Mouse (Mus musculus): ENCODE data around the gene Kcnj9. TPM values are rescaled to one million over a fixed set of nuclear protein-coding genes. Genes with fewer than 3 reads are reported as not detected.
A peak's percentile ranks its signal among the peaks of the same experiment; 100 is the strongest.

The Kcnj9 gene
- polyA plus RNA-seq, 1 experiment from 2014 or later: 0.06 TPM

DNA sequence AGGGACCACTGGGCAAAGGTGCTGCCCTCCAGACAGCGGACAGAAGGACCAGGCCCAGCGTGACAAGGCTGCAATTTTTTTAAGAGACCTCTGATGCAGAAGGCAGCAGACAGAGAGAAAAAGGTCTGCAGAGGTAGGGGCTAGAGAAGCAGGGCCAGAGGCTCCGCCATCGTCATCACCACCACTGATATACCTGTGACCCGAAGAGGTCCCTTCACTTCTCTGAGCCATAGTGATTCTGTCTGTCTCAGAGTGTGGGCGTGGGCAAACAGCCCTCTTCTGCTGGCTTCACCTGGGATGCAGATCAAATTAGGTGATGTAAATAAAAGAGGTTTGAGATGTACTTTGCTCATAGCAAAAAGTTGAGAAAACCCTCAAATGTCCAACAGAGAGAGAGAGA lies 498 bp upstream of the Kcnj9 start:
- Histone ChIP-seq H3K27me3 (replicated peaks; ENCODE audit: control insufficient read depth, insufficient read depth, low read length) (peaks cover 54% of the 10 kb centered on the region), H3K27ac (replicated peaks; ENCODE audit: low read depth, low read length) (no peak overlapping the region), H3K9me3 (ENCODE audit: control insufficient read depth, low read length) (0 out of 2 replicates have a peak, but pooled peaks cover 5% of the 10 kb centered on the region), H3K36me3 (ENCODE audit: control insufficient read depth, insufficient read depth, low read length) (no peaks in the 10 kb centered on the region), H3K4me1 (ENCODE audit: control insufficient read depth, insufficient read depth, low read length) (no peaks in the 10 kb centered on the region), H3K9ac (ENCODE audit: low read depth, low read length) (no peak overlapping the region), H3K4me3 (ENCODE audit: low read depth, low read length) (no peak overlapping the region), H3K4me2 (ENCODE audit: low read depth, low read length) (no peak overlapping the region)
- whole genome bisulfite sequencing: 69% methylated on average over 6 of the region's 6 CpGs
- DNase-seq (ENCODE audit: low spot score) (no peak), ATAC-seq (ENCODE audit: low read depth) (no peak)

DNA sequence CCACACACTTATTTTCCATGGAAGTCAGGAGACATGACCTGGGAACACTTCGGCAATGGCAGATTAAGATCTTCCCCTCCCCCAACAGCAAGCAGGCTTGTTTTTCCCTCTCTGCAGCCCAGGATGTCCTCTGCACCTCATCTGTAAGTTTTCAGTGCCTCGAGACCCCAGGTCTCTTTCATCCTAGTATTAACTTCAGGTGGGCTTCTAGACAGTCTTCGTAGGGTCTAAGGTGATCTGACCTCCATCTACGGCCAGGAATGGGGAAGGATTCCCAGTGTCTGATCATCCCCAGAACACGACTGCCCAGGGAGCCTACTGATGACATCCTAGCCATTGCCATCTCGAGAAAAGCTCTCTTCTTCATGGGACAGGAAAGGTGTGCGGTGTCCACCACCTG lies 657 bp downstream of the Kcnj9 start:
- Histone ChIP-seq H3K9ac (ENCODE audit: low read depth, low read length) (no peak overlapping the region), H3K4me1 (ENCODE audit: control insufficient read depth, insufficient read depth, low read length) (no peaks in the 10 kb centered on the region), H3K4me3 (ENCODE audit: low read depth, low read length) (no peak overlapping the region), H3K27ac (replicated peaks; ENCODE audit: low read depth, low read length) (no peak overlapping the region), H3K4me2 (ENCODE audit: low read depth, low read length) (no peak overlapping the region), H3K27me3 (replicated peaks; ENCODE audit: control insufficient read depth, insufficient read depth, low read length) (peaks cover 52% of the 10 kb centered on the region), H3K36me3 (ENCODE audit: control insufficient read depth, insufficient read depth, low read length) (no peaks in the 10 kb centered on the region), H3K9me3 (ENCODE audit: control insufficient read depth, low read length) (0 out of 2 replicates have a peak, but pooled peaks cover 5% of the 10 kb centered on the region)
- WGBS: 74% methylated on average over 7 of the region's 7 CpGs
- no peak for ATAC-seq (ENCODE audit: low read depth)
- no peak for DNase-seq (ENCODE audit: low spot score)

- no peak overlapping the region for H3K27ac ChIP-seq (replicated peaks; ENCODE audit: low read depth, low read length)
- no peak for DNase-seq (ENCODE audit: low spot score)
- no peak overlapping the region for H3K4me2 ChIP-seq (ENCODE audit: low read depth, low read length)
- no peaks in the 10 kb centered on the region for H3K4me1 ChIP-seq (ENCODE audit: control insufficient read depth, insufficient read depth, low read length)
- H3K9me3 ChIP-seq (ENCODE audit: control insufficient read depth, low read length): 0 out of 2 replicates have a peak, but pooled peaks cover 5% of the 10 kb centered on the region
- no peaks in the 10 kb centered on the region for H3K36me3 ChIP-seq (ENCODE audit: control insufficient read depth, insufficient read depth, low read length)
- WGBS: 69% methylated on average over 3 of the region's 3 CpGs
- no peak overlapping the region for H3K4me3 ChIP-seq (ENCODE audit: low read depth, low read length)
- H3K27me3 ChIP-seq (replicated peaks; ENCODE audit: control insufficient read depth, insufficient read depth, low read length): peaks cover 50% of the 10 kb centered on the region
- ATAC-seq (ENCODE audit: low read depth): no peak
- H3K9ac ChIP-seq (ENCODE audit: low read depth, low read length): no peak overlapping the region
These were observed 1.1 kb downstream of the Kcnj9 start for GRCm38 (mm10) chr1:172328041-172328440.

GRCm38 (mm10) chr1:172327206-172328001 lies 1.7 kb downstream of the Kcnj9 start:
- no peak for DNase-seq (ENCODE audit: low spot score)
- H3K27me3 ChIP-seq (replicated peaks; ENCODE audit: control insufficient read depth, insufficient read depth, low read length): peaks cover 50% of the 10 kb centered on the region
- H3K4me3 ChIP-seq (ENCODE audit: low read depth, low read length): no peak overlapping the region
- no peak for ATAC-seq (ENCODE audit: low read depth)
- H3K9me3 ChIP-seq (ENCODE audit: control insufficient read depth, low read length): 0 out of 2 replicates have a peak, but pooled peaks cover 5% of the 10 kb centered on the region
- no peaks in the 10 kb centered on the region for H3K4me1 ChIP-seq (ENCODE audit: control insufficient read depth, insufficient read depth, low read length)
- no peak overlapping the region for H3K27ac ChIP-seq (replicated peaks; ENCODE audit: low read depth, low read length)
- H3K4me2 ChIP-seq (ENCODE audit: low read depth, low read length): no peak overlapping the region
- WGBS: 83% methylated on average over 16 of the region's 16 CpGs
- H3K9ac ChIP-seq (ENCODE audit: low read depth, low read length): no peak overlapping the region
- H3K36me3 ChIP-seq (ENCODE audit: control insufficient read depth, insufficient read depth, low read length): no peaks in the 10 kb centered on the region

- Histone ChIP-seq H3K9me3 (ENCODE audit: control insufficient read depth, low read length) (0 out of 2 replicates have a peak, but pooled peaks cover 5% of the 10 kb centered on the region), H3K4me1 (ENCODE audit: control insufficient read depth, insufficient read depth, low read length) (no peaks in the 10 kb centered on the region), H3K4me3 (ENCODE audit: low read depth, low read length) (peak overlapping the region; percentile 47), H3K27ac (replicated peaks; ENCODE audit: low read depth, low read length) (no peak overlapping the region), H3K9ac (ENCODE audit: low read depth, low read length) (peak overlapping the region; percentile 55; the same call in 1 of the 2 replicates), H3K27me3 (replicated peaks; ENCODE audit: control insufficient read depth, insufficient read depth, low read length) (peaks cover 50% of the 10 kb centered on the region), H3K36me3 (ENCODE audit: control insufficient read depth, insufficient read depth, low read length) (no peaks in the 10 kb centered on the region), H3K4me2 (ENCODE audit: low read depth, low read length) (peak overlapping the region; percentile 81)
- ATAC-seq (ENCODE audit: low read depth) (no peak), DNase-seq (ENCODE audit: low spot score) (no peak)
- WGBS: 62% methylated on average over 11 of the region's 11 CpGs
These were observed 2.4 kb downstream of the Kcnj9 start for GRCm38 (mm10) chr1:172326684-172327083.

DNA sequence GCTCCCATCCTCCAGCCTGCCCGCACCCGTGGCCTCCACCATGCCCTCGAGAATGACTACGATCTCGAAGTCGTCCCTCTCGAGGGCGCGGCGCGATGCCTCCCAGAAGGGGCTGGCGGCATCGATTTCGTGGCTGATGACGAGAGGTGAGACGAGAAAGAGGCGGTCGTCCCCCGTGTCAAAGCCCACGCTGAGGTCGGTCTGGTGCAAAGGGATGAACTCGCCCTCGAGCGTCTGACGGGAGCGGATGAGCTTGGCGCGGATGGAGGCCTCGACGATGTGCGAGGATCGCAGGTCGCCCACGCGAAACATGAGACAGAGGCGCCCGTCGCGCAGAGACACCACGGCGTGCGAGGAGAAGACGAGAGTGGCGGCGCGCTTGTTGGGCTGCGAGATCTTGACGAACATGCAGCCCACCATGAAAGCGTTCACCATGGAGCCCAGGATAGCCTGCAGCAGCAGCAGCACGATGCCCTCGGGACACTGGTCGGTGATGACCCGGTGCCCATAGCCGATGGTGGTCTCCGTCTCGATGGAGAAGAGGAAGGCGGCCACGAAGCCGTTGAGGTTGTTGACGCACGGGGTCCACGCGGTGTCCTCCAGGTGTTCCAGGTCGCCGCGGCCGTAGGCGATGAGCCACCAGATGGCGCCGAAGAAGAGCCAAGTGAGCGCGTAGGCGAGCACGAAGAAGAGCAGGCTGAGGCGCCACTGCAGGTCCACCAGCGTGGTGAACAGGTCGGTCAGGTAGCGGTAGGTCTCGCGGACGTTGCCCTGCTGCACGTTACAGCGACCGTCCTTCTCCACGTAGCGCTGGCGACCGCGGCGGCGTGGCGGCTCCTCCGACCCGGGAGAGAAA lies 3.2 kb downstream of the Kcnj9 start:
- no peak overlapping the region for H3K27ac ChIP-seq (replicated peaks; ENCODE audit: low read depth, low read length)
- 0 out of 2 replicates have a peak, but pooled peaks cover 5% of the 10 kb centered on the region for H3K9me3 ChIP-seq (ENCODE audit: control insufficient read depth, low read length)
- ATAC-seq (ENCODE audit: low read depth) (peak; percentile 80), DNase-seq (ENCODE audit: low spot score) (peak; percentile 74)
- peak overlapping the region; percentile 47 for H3K4me3 ChIP-seq (ENCODE audit: low read depth, low read length)
- peak overlapping the region; percentile 81 for H3K4me2 ChIP-seq (ENCODE audit: low read depth, low read length)
- H3K9ac ChIP-seq (ENCODE audit: low read depth, low read length): peak overlapping the region; percentile 55
- no peaks in the 10 kb centered on the region for H3K4me1 ChIP-seq (ENCODE audit: control insufficient read depth, insufficient read depth, low read length)
- WGBS: 26% methylated on average over 78 of the region's 94 CpGs
- H3K27me3 ChIP-seq (replicated peaks; ENCODE audit: control insufficient read depth, insufficient read depth, low read length): peaks cover 50% of the 10 kb centered on the region
- H3K36me3 ChIP-seq (ENCODE audit: control insufficient read depth, insufficient read depth, low read length): no peaks in the 10 kb centered on the region

DNA sequence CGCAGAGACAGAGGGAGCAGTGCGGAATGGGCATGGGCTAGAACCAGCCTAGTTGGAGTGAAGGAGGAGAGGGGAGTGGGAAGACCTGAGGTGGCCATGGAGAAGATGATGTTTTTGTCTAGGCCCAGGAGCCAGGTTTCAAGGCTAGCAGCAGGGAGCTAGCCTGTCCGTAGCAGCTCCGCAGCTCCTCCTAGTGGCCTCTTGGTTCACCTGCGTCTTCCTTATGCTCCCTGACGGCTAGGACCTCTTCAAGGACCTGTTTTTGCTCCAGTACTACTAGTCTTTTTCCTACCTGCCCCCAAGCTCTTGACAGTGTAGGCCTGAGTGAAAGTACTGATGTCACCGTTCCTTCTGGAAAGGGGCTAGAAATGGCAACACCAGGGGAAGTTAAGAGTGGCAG lies 4.4 kb downstream of the Kcnj9 start:
- DNase-seq (ENCODE audit: low spot score) (peak; percentile 85), ATAC-seq (ENCODE audit: low read depth) (peak; percentile 45; the same call in 1 of the 2 replicates)
- Histone ChIP-seq H3K9me3 (ENCODE audit: control insufficient read depth, low read length) (0 out of 2 replicates have a peak, but pooled peaks cover 5% of the 10 kb centered on the region), H3K36me3 (ENCODE audit: control insufficient read depth, insufficient read depth, low read length) (no peaks in the 10 kb centered on the region), H3K27me3 (replicated peaks; ENCODE audit: control insufficient read depth, insufficient read depth, low read length) (peaks cover 50% of the 10 kb centered on the region), H3K4me1 (ENCODE audit: control insufficient read depth, insufficient read depth, low read length) (no peaks in the 10 kb centered on the region), H3K27ac (replicated peaks; ENCODE audit: low read depth, low read length) (no peak overlapping the region), H3K9ac (ENCODE audit: low read depth, low read length) (no peak overlapping the region), H3K4me2 (ENCODE audit: low read depth, low read length) (no peak overlapping the region), H3K4me3 (ENCODE audit: low read depth, low read length) (no peak overlapping the region)
- 17% methylated on average over 7 of the region's 7 CpGs for WGBS

- Histone ChIP-seq H3K27me3 (replicated peaks; ENCODE audit: control insufficient read depth, insufficient read depth, low read length) (peaks cover 42% of the 10 kb centered on the region), H3K4me2 (ENCODE audit: low read depth, low read length) (no peak overlapping the region), H3K4me1 (ENCODE audit: control insufficient read depth, insufficient read depth, low read length) (no peaks in the 10 kb centered on the region), H3K9ac (ENCODE audit: low read depth, low read length) (no peak overlapping the region), H3K36me3 (ENCODE audit: control insufficient read depth, insufficient read depth, low read length) (no peaks in the 10 kb centered on the region), H3K4me3 (ENCODE audit: low read depth, low read length) (no peak overlapping the region), H3K27ac (replicated peaks; ENCODE audit: low read depth, low read length) (no peak overlapping the region), H3K9me3 (ENCODE audit: control insufficient read depth, low read length) (0 out of 2 replicates have a peak, but pooled peaks cover 5% of the 10 kb centered on the region)
- ATAC-seq (ENCODE audit: low read depth) (no peak), DNase-seq (ENCODE audit: low spot score) (no peak)
- 58% methylated on average over 6 of the region's 6 CpGs for WGBS
These were observed 5.2 kb downstream of the Kcnj9 start for GRCm38 (mm10) chr1:172323801-172324359.
